Mouse (Mus musculus): ENCODE data around the gene Dcst2.

Gene Dcst2

DNA sequence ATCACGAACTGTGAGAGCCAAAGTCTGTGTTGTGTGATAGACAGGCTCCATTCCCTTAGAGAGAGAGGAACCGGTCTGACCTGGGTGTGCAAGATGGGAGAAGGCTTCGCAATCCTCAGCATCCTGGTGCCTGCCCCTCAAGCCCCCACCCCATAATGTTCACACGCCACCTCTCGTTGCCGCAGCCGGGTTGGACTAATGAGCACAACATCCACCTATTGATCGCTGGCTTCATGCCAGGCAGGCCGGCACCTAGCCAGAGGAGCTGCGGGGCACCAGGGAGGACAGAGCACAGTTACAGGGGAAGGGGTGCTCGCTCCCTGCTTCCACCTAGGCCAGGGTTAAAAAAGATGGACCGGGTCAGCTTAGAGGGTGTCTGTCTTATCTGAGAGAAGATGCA, 29.3 kb upstream of the Dcst2 start:
- DNase-seq: no peak

DNA sequence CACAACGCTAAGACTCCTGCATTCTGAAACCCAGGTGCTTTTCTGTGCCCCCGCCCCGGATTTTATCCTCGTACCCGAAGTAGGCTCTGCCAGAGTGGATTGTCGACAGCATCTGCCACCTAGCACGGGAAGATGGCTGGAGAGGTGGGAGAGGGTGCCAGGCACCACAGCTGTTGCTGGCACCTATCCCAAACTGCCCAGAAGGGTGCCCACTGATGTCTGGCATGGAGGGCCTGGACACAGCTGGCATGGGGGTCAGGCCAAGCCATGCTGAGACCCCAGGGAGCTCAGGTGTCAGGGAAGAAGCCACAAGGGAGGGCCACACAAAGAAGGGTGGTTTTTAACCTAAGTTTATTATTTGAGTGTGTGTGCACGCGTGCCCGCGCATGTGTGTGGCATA, 28.7 kb upstream of the Dcst2 start:
- DNase-seq: no peak

DNA sequence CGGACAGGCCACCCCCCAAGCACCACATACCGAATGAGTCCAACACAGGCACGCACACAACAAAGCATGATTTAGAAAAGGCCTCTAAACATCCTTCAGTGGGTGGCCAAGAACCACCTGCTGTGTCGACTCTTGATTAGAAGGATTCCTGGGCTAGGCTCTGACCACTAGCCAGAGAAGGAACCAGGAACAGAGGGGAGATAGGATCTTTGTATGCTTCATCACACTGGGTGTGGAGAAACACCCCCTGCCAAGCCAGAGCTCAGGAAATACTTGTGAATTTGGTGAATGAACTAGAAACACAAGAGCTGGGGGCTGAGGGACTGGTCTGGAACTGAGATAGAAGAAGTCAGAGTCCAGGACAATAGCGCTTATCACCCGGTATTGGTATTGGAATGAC, 25.2 kb upstream of the Dcst2 start:
- DNase-seq: no peak

DNA sequence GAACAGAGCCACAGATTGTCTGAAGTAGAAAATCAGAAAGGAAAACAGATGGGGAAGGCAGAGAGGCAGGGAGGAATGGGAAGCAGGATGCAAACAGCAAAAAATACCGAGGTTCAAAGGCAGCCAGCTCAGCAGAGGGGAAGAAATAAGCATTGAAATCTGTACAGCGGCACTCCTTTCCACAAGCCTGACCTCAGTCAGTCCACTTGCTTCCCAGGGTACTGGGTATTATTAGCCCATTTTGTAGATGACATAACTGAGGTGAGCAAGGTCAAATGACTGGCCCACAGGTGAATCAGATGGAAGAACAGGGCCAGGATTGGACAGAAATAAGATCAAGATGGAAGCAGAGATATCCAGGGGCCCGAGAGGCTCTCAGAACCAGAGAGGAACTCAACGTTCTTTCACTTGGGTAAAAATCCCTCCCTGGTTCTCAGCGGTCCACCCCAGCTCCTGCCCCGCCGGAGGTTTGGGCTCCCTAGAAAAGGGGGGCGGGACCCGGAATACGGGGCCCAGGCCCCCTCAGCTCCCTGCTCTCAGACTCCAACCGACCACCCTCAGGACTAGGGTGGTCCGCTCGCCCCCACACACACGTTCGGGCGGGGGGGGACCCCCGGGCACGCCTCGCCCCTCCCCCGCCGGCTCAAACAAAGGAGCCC, 24.6 kb upstream of the Dcst2 start:
- DNase-seq: no peak

DNA sequence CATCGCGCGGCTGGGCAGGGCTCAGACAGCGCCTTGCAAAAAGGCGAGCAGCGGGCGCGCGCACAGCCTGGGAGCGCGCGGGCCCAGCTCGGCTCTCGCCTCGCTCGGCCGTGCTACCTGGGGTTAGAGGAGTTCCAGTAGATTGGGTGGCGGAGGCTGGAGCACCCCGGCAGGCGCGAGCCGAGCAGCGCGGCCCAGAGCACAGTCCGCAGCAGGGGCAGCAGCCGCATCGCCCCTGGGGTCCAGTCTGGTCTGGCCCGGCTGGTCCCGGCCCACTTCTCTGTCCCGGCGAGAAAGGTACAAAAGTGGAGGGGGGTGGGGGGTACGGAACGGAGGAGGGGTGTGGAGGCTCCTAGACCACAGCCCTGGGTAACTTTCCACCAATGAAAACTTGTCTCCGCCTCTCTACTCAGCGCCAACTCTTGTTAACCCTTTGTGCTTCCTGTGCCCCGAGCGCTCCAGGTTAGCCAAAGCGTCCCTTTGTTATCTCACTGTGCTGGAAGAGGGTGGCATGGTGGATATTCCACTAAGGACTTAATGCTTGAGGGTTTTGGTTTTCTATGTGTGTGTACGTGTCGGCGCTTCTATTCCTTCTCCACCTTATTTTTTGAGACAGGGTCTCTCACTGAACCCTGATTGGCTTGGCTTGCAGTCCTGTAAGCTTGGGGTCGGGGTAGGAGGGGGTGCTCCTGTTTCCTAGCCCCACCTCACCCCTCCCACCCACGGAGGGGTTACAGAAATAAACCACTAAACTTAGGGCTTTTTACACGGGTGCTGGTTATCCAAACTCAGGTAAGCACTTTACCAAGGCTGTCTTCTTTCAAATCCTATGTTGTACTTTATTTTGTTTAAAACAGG, 23.8 kb upstream of the Dcst2 start, which contains the start of gene Efna4:
Gene Efna4, minus strand, starts transcription at position 308 of the 858 bp plus-strand sequence.
- DNase-seq: peak; percentile 69

DNA sequence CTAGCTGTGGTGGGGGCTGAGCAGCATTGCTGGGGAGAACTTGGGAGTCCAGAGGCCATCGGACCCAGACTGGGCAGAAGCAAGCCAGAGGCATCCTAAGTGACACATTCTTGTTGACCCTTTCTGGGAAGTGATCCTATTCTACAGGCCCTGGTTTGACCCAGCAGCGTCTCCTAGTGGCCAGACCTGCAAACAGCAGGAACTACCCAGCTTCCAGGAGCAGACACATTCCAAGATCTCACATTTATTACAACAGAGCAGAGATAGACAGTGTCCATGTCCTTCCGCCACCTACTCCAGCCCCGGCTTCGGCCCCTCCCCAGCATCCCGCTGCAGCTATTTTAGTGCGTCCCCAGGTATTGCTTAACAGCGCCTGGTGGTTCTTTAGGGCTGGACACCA, 22.4 kb upstream of the Dcst2 start:
- peak; percentile 70 for DNase-seq

DNA sequence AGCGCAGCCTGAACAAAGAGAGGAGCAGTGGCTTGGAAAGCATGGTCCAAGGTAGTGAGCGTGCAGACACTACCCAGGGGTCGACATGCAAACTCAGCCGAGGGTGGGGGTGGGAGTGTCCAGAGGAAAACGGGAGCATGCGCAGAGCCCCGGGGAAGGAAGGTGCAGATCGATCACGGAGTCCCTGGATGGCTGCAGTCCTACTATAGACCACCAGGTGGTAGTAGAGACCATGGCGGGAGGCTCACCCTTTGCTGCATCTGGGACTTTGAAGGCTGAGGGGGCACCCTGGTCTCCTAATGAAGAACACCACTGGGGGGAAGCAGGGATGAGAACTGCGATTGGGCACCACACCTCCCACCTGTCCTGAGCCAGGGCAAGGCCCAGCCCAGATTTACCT, 21.3 kb upstream of the Dcst2 start:
- peak; percentile 79 for DNase-seq

DNA sequence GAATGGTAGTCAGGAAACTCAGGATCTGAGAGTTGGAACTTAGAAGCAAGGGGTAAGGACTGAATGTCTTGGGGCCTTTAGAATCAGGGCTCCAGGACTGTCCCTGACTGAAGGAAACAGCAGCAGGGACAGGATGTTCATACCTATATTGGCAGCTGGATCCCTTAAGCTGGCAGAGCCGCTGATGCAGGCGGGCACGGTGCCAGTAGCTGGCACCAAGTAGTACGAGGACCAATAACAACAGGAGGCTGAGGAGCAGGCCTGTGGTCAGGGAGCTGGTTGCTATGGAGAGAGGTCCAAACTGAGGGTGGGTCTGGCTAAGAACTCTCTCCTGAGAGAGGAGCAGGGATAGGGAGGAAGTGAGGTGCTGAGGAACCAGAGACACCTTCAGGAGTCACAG, 20.0 kb upstream of the Dcst2 start:
- no peak for DNase-seq

DNA sequence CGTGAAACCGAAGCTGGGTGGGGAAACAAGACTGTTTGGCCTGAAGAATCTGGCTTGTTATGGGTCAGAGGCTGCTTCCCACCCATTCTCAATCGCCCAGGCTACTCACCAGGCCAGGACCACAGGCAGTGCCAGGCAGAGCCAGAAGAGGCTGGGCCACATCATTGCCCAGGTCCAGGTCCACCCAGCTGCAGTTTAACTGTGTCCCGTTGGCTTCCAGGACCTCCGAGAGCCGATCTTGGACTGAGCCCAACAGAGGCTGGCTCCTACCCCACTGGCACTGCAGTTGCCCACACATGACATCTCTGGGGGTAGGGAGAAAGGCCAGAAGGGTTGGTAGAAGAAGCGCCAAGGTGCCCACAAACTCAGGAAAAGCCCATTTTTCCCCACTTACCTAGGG, 18.5 kb upstream of the Dcst2 start:
- DNase-seq: no peak

DNA sequence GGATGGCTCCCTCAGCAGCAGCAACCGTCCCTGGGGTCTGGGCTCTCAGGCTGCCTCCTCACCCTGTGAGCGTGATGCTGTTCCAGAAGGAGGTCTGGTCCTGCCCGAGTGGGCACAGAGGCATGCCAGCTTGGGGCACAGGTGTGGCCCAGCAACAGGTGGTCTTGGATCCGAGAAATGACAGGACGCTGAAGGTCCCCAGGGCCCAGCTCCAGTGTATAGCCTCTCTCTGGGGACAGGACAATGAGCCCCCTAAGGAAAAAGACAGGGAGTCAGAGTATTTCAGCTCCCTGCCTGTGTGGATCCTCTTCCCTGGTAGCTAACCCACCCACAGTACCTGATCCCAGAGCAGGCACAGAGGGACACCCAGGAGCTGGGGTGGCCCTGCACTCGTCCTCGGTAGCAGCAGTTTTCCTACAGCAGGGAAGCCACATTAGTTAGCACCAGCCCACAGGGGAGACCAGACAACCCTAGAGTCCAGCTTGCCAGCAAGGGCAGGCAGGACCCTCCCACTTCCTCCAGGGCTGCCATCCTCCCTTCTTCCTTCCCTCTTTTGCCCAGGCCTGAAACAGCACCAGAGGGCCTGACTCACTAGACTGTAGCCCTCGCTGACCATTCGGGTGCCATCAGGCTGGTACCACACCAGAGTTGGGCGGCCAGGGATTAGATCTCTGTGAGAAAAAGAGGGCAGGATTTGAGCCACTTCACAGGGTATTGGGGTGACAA, 14.8 kb upstream of the Dcst2 start:
- DNase-seq: no peak

DNA sequence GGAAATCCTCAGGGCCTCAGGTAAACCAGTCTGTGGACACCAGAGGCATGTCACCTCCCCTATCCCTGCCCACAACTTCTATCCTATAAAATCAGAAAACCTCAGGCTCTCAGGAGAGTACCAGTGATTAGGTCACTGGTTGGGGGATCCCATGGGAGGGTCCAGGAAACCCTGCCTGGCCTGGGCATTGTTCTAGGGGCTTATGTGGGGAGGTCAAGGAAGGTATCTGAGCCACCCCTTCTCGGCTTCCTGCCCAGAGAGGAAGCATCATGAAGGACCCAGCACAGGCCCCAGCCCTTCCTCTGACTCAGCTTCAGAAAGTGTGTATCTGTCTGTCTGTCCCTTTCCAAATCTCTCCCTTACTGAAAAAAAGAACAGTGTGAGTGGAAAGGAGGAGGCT, 13.9 kb upstream of the Dcst2 start:
- DNase-seq: no peak

DNA sequence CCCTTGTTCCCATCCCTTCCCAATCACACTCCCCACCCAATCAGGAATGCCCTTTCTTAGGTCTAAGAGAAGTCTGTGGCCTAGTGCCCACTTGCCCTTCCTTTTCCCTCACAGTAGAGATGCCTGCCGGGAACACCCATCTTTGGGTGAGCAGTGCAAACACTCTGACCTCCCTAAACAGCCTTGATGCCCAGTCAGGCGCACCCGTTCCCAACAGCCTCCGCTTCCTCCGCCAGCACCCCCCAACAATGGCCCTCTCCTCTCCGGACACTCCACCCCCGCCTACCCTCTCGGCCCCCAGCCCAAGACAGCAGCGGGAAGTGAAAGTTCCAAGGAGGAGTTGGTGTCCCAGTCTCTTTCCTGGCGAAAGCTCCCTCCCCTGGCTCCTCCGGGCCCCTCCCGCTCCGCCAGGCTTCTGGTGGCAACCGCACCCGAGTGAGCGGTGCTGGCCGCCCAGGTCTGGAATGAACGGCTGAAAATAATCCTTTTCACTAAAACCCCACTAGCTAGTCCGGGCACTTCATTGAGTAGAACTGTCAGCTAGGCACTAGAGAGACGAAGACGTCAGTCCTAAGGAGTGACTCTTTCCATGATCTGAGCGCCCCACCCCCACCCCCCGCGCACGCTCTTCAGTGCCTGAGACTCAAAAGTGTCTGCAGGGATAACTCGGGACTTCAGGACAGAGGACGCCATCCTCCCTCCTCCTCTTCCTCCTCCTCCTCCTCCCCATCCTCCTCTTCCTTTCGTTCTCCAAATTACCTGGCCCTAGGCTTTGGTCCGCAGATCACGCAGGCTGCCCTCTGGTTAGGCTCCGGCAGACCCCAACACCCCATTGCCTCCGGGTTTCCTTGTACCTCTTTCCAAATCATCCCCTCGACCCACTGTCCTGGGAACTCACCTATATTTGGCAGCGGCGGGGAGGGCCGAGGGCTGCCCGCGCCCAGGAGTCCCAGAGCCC, 12.6 kb upstream of the Dcst2 start:
- DNase-seq: no peak

DNA sequence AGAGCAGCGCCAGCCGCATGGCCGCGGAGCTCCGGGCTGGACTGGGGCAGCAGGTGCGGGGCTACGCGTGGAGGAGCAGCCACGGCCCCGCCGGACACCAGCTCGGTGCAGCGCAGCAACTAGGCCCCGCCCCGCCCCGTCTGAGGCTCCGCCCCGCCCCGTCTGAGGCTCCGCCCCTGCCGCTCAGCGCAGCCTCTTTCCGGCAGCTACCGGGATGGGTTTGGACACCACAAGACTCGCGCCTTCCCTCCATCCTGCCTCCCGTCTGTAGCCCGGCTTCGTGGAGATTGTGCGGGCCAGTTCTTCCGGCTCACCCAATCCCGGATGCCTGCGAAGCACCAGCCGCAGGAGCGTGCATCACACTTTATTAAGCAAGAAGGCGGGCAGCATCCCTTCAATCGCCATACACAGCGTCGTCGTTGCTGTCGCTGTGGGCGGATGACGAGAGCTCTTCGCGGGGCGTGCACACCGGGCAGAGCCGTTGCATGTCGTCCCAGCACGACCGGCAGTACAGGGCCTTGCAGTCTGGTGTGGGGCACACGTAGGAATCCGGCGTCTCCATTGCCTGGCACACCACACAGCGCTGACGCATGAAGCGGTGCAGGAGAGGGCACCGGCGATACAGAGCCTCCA, 11.8 kb upstream of the Dcst2 start, which contains the start of gene Adam15:
Gene Adam15, minus strand, starts transcription at position 128 of the 633 bp plus-strand sequence.
- peak; percentile 86 for DNase-seq

DNA sequence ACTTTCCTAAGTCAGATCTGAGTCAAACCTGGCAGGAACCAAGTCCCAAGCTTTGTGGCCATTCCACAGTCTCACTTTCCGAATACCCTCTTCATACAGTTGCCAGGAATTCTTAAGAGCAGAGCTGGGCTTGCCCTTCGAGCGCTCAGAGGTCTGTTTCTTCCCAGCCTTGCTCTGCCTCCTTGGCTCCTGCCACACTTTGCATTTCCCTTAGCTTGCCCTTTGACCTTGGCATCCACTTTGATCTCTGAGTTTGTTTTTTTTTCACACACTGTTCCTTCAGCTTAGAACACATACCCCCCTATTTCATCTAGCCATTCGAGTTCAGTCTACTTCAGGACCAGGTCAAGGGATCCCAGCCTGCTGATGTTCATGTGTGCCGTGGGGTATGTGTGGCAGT, 10.5 kb upstream of the Dcst2 start:
- DNase-seq: no peak

DNA sequence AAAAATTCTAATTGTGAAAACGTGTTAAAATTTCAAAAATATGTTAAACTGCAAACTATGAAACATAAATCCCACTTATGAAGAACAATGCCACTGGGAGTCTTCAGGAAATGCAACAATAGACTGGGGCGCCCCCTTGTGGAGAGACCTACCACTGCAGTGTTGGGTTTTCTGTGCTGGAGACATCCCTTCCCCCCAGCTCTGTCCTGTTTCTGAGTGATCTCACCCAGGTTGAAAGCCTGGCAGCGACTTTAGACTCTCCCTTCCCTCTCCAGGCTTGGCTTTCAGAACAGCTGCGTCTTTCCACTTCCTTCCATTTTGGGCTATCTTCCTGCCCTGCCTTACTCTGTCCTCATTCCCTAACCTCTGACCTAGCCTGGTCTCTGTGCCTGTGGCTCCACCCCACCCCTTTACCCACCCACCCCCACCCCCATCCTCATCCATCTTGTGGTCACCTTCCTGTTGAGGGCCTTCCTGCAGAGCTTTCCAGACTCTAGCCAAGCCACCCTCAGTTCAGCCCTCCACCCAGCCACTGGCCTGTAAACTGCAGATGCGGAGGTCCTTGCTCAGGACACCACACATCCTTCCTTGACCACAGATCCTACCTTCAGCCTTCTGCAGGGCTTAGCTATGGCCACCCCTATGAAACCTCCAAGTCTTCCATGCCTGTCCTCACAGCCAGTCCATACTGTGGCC, 6.8 kb upstream of the Dcst2 start:
- DNase-seq: peak; percentile 85

DNA sequence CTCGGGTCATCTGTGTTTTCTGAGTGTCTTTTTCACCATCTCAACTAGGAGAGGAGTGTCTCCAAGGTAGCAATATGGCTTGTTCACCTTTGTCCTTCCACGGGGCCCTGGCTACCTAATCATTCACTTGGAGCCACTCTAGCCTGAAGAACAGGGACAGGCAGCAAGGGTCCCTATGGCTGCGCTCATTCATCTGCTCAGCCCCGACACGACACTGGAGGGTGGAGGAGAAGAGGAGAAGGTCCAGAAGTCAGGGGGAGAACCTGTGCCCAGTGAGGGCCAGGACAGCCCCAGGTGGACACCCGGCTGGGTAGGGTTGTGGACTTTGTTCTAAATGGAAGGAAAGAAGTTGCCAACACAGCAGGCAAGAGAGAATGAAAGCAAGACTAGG, 6.3 kb upstream of the Dcst2 start:
- DNase-seq: no peak

DNA sequence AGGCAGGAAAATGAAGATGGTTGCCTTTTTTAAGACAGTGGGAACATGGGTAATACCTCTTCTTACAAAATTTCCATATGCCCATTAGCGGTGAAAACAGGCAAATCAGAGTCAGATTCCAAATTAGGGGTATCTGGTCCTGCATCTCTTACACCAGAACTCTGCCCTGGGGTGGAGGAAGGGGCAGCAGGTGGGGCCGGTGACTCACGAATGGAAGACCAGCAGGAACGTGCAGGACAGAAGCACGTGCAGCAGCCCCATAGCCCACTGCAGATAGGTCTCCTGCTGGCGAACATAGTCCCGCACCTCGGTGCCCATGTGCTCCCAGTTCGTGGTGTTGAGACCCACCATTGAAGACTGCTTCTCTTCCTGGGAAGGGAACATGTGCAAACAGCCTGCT, 5.7 kb upstream of the Dcst2 start:
- no peak for DNase-seq

DNA sequence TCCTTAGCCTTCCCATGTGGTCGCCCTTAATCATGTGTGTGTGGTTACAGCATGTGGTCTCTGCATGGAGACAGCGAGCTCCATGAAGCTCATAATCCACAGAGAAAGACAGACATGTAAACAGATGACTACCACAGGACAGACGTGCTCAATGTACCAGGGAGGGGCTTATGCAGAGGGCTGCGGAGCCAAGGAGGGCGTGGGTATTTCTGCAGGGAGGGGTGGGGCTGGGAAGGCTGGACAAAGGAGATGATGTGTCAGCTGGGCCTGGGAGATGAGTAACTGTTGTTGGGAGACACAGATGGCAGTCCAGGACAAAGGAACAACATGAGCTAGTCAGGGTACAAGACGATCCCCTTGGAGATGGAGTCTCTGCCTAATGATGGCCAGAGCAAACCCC, 2.1 kb upstream of the Dcst2 start:
- no peak for DNase-seq

DNA sequence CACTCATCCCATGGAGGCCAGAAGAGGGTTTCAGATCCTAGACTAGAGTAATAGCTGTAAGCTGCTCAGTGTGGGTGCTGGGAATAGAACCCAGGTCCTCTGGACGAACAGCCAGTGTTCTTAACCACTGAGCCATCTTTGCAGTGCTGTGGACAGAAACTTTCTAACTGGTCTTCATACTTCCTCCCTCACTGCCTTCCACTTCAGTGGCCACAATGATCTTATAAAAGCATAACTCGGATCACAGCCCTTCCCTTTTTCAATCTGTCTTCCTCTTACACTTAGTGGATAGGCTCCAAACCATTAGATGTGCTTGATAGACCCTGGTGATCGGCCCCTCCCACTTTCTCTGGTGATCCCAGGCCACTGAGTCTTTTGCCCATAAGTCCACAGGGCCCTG, 1.5 kb upstream of the Dcst2 start:
- no peak for DNase-seq

DNA sequence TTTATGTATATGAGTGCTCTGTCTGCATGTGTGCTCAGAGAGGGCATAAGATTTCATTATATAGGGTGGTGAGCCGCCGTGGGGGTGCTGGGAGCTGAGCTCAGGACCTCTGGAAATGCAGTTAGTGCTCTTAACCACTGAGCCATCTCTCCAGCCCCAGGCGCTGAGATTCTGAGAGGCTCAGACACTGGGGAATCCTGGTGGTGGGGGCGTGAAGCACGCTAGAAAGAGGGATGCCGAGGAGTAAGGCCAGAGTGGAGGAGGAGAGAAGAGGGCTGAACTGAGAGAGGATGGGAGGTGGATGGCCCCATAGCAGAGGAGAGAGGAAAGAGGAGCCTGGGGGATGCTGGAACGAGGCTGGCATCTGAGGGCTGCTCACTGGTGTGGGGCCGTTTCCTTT, 2.9 kb downstream of the Dcst2 start:
- DNase-seq: no peak

DNA sequence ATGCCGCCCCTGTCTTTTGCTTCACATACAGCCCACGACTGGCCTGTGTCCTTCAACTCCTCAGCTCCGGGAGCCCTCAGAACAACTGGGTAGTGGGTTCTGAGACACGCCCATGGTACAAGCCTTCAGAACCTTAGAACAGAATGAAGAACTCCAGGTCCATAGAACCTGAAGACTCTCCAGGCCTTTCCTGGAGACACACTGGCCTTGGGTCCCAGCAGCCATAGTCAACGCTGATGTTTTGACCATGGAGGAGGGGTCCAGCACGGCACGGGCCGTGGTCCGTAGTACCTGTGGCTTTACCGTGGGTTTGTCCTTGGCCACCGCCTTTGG, 3.3 kb downstream of the Dcst2 start, which contains the start of gene Dcst1:
Gene Dcst1, minus strand, starts transcription at position 101 of the 333 bp plus-strand sequence.
- no peak for DNase-seq
